ENCODE assay signal across 1 mouse cellular context in genomic region chr14:59440558-59441471, GRCm38 (mm10).
TF ChIP-seq lines count a peak whose summit lies in the region.

Gene Setdb2, minus strand, starts transcription at chr14:59440884.
Gene Cab39l, plus strand, starts transcription at chr14:59440972.

TF ChIP-seq in MEL, 35 proteins besides CTCF, POLR2A, EP300 and RAD21 (continued from another document):
- TF ChIP-seq SMC3 (IDR thresholded peaks at IDR 0.05; ENCODE audit: low read depth, low read length) (no peak), USF2 (IDR thresholded peaks at IDR 0.05; ENCODE audit: borderline replicate concordance in 1 of 2, insufficient read depth in 1 of 2, low read depth in 1 of 2, low read length in 2 of 2) (no peak), MAFK (IDR thresholded peaks at IDR 0.05; ENCODE audit: borderline replicate concordance, low read depth, low read length) (no peak), TBP (IDR thresholded peaks at IDR 0.05; ENCODE audit: low read depth, low read length) (peak; percentile 77), MXI1 (IDR thresholded peaks at IDR 0.05; ENCODE audit: low read depth, low read length) (peak; percentile 70), NELFE (IDR thresholded peaks at IDR 0.05; ENCODE audit: low read depth, low read length) (peak; percentile 92), ZMIZ1 (IDR thresholded peaks at IDR 0.05; ENCODE audit: low read depth, low read length) (peak; percentile 94), MEF2A (IDR thresholded peaks at IDR 0.05; ENCODE audit: extremely low read depth, insufficient replicate concordance, low read depth, low read length, poor library complexity, severe bottlenecking) (no peak), ELF1 (IDR thresholded peaks at IDR 0.05; ENCODE audit: low read depth, low read length) (peak; percentile 70), TAL1 (IDR thresholded peaks at IDR 0.05; ENCODE audit: low read length) (no peak), RCOR1 (IDR thresholded peaks at IDR 0.05; ENCODE audit: low read depth, low read length) (no peak), SIN3A (IDR thresholded peaks at IDR 0.05; ENCODE audit: low read length) (peak; percentile 64), UBTF (IDR thresholded peaks at IDR 0.05; ENCODE audit: borderline replicate concordance, insufficient read depth, low read depth, low read length) (no peak)
TF ChIP-seq in MEL: peak in this region for 14.
